Mouse (Mus musculus) heart, postnatal 14 days (tissue): ENCODE data around the gene Ufc1. TPM values are rescaled to one million over a fixed set of nuclear protein-coding genes. Genes with fewer than 3 reads are reported as not detected.
A peak's percentile ranks its signal among the peaks of the same experiment; 100 is the strongest.
"Not testable (repeated sequence)": the region's sequence is repeated elsewhere in the genome, so short reads cannot be mapped to it uniquely, and the experiment has no call there.

Experiments
- DNase-seq, 2 experiments: peaks; one replicate each; pipeline ENCODE4 v3.0.0; 2021 to 2022
- intact Hi-C: fragments of 180-260 bp; cut with DNase I; formaldehyde crosslinking; loops from one replicate; pipeline ENCODE4 v1.15.1; 2025
- total RNA-seq, 2 experiments: library from RNA; stranded (reverse); gene quantifications; 2 replicates each; pipeline ENCODE4 v1.2.3; 2021

Gene Ufc1
- total RNA-seq, 2 experiments from 2014 or later = 82.9 to 88.2 TPM

GRCm38 (mm10) chr1:171250680-171251593, 43.9 kb downstream of the Ufc1 start, which contains the start of gene Ndufs2:
Gene Ndufs2 (minus strand): TSS chr1:171251388.
- peak; percentile 42 to 44 for DNase-seq
- intact Hi-C loops = no loop called here

- intact Hi-C loops = no loop called here
- DNase-seq = peak; percentile 63 to 72
These were observed 44.8 kb downstream of the Ufc1 start, which contains the start of gene Adamts4 for GRCm38 (mm10) chr1:171249913-171250600. Gene Adamts4 (plus strand): TSS chr1:171250421.

- intact Hi-C loops = no loop called here
- DNase-seq = no peak
These were observed 46.2 kb downstream of the Ufc1 start for GRCm38 (mm10) chr1:171248386-171249226.

GRCm38 (mm10) chr1:171247916-171248315, 46.9 kb downstream of the Ufc1 start:
- intact Hi-C loops = no loop called here
- DNase-seq = peak in 1 of 2 experiments; percentile 38

GRCm38 (mm10) chr1:171247453-171247841, 47.4 kb downstream of the Ufc1 start:
- intact Hi-C loops = no loop called here

GRCm38 (mm10) chr1:171246709-171247452, 47.9 kb downstream of the Ufc1 start:
- DNase-seq = peak; percentile 98 to 99
- intact Hi-C loops = no loop called here

More at GRCm38 (mm10) chr1:171247453-171247841, 47.4 kb downstream of the Ufc1 start:
- DNase-seq = no peak

- intact Hi-C loops = no loop called here
- DNase-seq = no peak
These were observed 49.5 kb downstream of the Ufc1 start for GRCm38 (mm10) chr1:171245353-171245752.

- intact Hi-C loops = loop anchor here (5.0 kb wide), 1 partner anchor 40 kb away; the partner anchor contains the start of gene Ppox
- DNase-seq = not testable (repeated sequence)
These were observed 52.9 kb downstream of the Ufc1 start for GRCm38 (mm10) chr1:171241952-171242351.

GRCm38 (mm10) chr1:171240911-171241310, 53.9 kb downstream of the Ufc1 start:
- intact Hi-C loops = loop anchor here (5.0 kb wide), 1 partner anchor 41 kb away; the partner anchor contains the start of gene Ppox
- no peak for DNase-seq

GRCm38 (mm10) chr1:171239992-171240744, 54.7 kb downstream of the Ufc1 start:
- intact Hi-C loops = loop anchor here (2.0 to 5.0 kb wide), 3 partner anchors 17 to 123 kb away; partner anchors contain the start of genes Ppox and Tomm40l
- peak in 1 of 2 experiments; percentile 54 for DNase-seq

Other genes starting within 250 kb of the Ufc1 start
- gene Fcgr3, start 230.1 kb downstream of the Ufc1 start, total RNA-seq = 10 to 100 TPM; 11.8 to 11.9 TPM
- gene Cfap126, start 181.1 kb downstream of the Ufc1 start, total RNA-seq = 1 to 10 TPM in 1 of 2 experiments, under 1 TPM in 1; 1.00 to 2.1 TPM
- gene Sdhc, start 144.4 kb downstream of the Ufc1 start, total RNA-seq = 1,000 to 10,000 TPM; 1,008 to 1,038 TPM
- gene Mpz, start 144.3 kb downstream of the Ufc1 start, total RNA-seq = 10 to 100 TPM in 1 of 2 experiments, not detected in 1; 18.9 TPM
- gene Pcp4l1, start 98.8 kb downstream of the Ufc1 start, total RNA-seq = 100 to 1,000 TPM; 180 to 188 TPM
- under 1 TPM in 1 of 2 experiments, not detected in 1; 0.14 TPM for gene Nr1i3, start 81.1 kb downstream of the Ufc1 start, total RNA-seq
- gene Tomm40l, start 72.5 kb downstream of the Ufc1 start, total RNA-seq = 10 to 100 TPM; 86.2 to 92.8 TPM
- 1 to 10 TPM; 1.6 to 4.0 TPM for gene Apoa2, start 70.0 kb downstream of the Ufc1 start, total RNA-seq
- gene Fcer1g, start 60.7 kb downstream of the Ufc1 start, total RNA-seq = 10 to 100 TPM; 10.2 to 11.6 TPM
- 1 to 10 TPM; 2.9 to 3.6 TPM for gene Adamts4, start 44.6 kb downstream of the Ufc1 start, total RNA-seq
- gene Ndufs2, start 43.6 kb downstream of the Ufc1 start, total RNA-seq = 1,000 to 10,000 TPM; 1,236 to 1,272 TPM
- 10 to 100 TPM; 19.5 to 25.7 TPM for gene B4galt3, start 24.7 kb downstream of the Ufc1 start, total RNA-seq
- 10 to 100 TPM; 16.4 to 21.3 TPM for gene Ppox, start 13.8 kb downstream of the Ufc1 start, total RNA-seq
- 10 to 100 TPM; 20.0 to 22.4 TPM for gene Usp21, start 7.0 kb downstream of the Ufc1 start, total RNA-seq
- gene Dedd, start 34.1 kb upstream of the Ufc1 start, total RNA-seq = 10 to 100 TPM; 24.4 to 25.9 TPM
- gene Nit1, start 50.6 kb upstream of the Ufc1 start, total RNA-seq = 10 to 100 TPM; 20.0 to 24.6 TPM
- gene Pfdn2, start 50.6 kb upstream of the Ufc1 start, total RNA-seq = 10 to 100 TPM; 63.7 to 74.3 TPM
- under 1 TPM in 1 of 2 experiments, not detected in 1; 0.17 TPM for gene Klhdc9, start 65.8 kb upstream of the Ufc1 start, total RNA-seq
- under 1 TPM; 0.14 to 0.15 TPM for gene Nectin4, start 75.1 kb upstream of the Ufc1 start, total RNA-seq
- 1 to 10 TPM; 2.3 to 4.5 TPM for gene Arhgap30, start 93.9 kb upstream of the Ufc1 start, total RNA-seq
- gene Usf1, start 116.3 kb upstream of the Ufc1 start, total RNA-seq = 10 to 100 TPM; 42.3 to 46.1 TPM
- 1 to 10 TPM; 2.2 to 2.5 TPM for gene Tstd1, start 123.8 kb upstream of the Ufc1 start, total RNA-seq
- gene F11r, start 142.5 kb upstream of the Ufc1 start, total RNA-seq = 10 to 100 TPM; 46.3 to 48.9 TPM
- gene Alyref2, start 208.5 kb upstream of the Ufc1 start, total RNA-seq = 1 to 10 TPM; 2.8 to 3.2 TPM
- not detected for gene Itln1, start 240.3 kb upstream of the Ufc1 start, total RNA-seq